Mouse (Mus musculus) bone marrow, adult 2 months (tissue): ENCODE data around the gene Zfp385a. TPM values are rescaled to one million over a fixed set of nuclear protein-coding genes. Genes with fewer than 3 reads are reported as not detected.

ENCODE experiments used
- H3K27ac ChIP-seq: fragments of 200-500 bp; 2 replicates; pipeline ENCODE4 v1.5.1; 2012; ENCODE audit warnings: low read depth, mild to moderate bottlenecking, control low read depth, inconsistent platforms, low read length; ENCODE audit not compliant: control insufficient read depth, poor library complexity, insufficient read depth
- H3K4me1 ChIP-seq: fragments of 200-500 bp; 2 replicates; pipeline ENCODE4 v1.6.1; 2011; ENCODE audit warnings: low read length; ENCODE audit not compliant: control insufficient read depth, insufficient read depth
- H3K4me3 ChIP-seq: fragments of 200-500 bp; replicated peaks from 2 replicates; pipeline ENCODE3; 2011; ENCODE audit warnings: mild to moderate bottlenecking, low read depth, low read length, control low read depth; ENCODE audit not compliant: control insufficient read depth
- CTCF ChIP-seq: fragments of 200-500 bp; IDR thresholded peaks from 2 replicates; pipeline ENCODE4 v1.5.1; 2011; ENCODE audit warnings: low read length, control low read depth; ENCODE audit not compliant: control insufficient read depth, insufficient read depth
- POLR2A ChIP-seq: fragments of 200-500 bp; IDR thresholded peaks from 2 replicates; pipeline ENCODE4 v1.6.1; 2011; ENCODE audit warnings: low read depth, mild to moderate bottlenecking, control low read depth, low read length, borderline replicate concordance; ENCODE audit not compliant: control insufficient read depth
- WGBS: fragments of 180-500 bp; shearing (Covaris S2); methylation state at CpG from one replicate; pipeline ENCODE4 v1.1.7; 2018; 5-methylcytosine and 5-hydroxymethylcytosine counted together
- polyA plus RNA-seq: library from polyadenylated mRNA; stranded (reverse); fragments of >200 nt; gene quantifications from 2 replicates; pipeline ENCODE4 v1.2.4, GENCODE M21; 2011; ENCODE audit warnings: low replicate concordance; ENCODE audit not compliant: missing spikeins, insufficient read depth, insufficient read length

The Zfp385a gene
- polyA plus RNA-seq, 1 experiment, result 12.7 TPM

DNA sequence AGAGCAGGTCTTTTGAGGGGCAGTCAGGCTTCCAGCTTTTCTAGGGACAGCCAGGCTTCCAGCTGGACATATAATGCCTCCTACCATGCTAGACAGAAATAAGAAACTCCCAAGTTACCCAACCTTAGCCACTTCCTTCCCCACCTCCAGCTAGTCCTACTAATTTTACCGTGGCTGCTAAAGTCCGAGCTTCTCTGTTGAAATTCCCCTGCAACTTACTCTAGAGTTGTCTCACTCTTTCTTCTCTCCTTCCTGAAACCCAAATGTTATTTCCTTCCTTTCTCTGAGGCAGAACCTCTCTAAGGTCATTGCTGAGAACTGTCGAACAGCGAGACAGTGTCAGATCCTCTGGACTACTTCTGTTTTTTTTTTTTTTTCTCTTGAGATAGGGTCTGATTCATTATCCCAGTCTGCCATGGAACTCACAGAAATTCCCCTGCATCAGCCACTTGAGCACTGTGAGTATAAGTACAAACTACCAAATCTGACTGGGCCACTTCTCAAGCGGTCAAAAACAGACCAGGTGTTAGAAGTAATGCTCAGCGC lies 29.5 kb downstream of the Zfp385a start, which contains the start of gene Gpr84:
Gene Gpr84 (minus strand): TSS at position 248 of the 546 bp plus-strand sequence.
- H3K4me3 ChIP-seq, result peak within 1 kb of the TSS; percentile 71
- TF ChIP-seq CTCF (no peak), POLR2A (no peak)
- peaks cover 3% of the 10 kb centered on the region for H3K4me1 ChIP-seq
- peak within 1 kb of the TSS; percentile 64; the same call in 1 of the 2 replicates for H3K27ac ChIP-seq
- WGBS, result 4% methylated on average over 6 of the region's 6 CpGs

DNA sequence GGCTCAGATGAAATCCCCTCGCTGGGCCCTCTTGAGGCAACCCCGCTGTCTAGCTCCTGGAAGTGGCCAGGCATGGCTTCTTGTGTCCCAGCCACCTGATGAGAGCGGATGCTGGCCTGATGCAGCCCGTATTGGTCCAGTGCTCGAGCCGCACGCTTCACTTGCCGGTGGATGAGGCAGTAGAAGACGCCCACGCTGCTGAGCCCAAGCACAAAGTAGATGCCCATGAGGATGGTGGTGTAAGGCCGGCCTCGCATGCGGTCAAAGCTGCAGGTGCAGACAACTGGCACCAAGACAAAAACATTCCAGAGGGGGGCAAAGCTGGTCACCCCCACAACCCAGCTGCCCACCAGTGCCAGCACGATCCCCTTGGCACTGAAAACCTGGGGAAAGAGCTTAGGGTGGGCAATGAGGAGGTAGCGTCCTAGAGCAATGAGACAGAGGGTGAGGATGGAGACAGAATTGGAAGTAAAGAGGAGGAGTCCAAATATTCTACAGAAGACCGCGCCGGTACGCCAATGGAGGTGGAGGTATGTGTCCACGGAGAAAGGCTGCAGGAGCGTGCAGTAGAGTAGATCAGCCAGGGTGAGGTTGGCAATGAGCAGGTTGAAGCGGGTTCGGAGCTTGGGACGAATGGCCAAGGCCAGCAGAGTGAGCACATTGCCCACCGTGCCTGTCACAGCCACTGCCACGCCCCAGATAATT lies 30.9 kb downstream of the Zfp385a start:
- TF ChIP-seq POLR2A (peak; percentile 24; the same call in 1 of the 2 replicates), CTCF (no peak)
- peaks cover 3% of the 10 kb centered on the region for H3K4me1 ChIP-seq
- peak overlapping the region; percentile 71 for H3K4me3 ChIP-seq
- H3K27ac ChIP-seq, result peak overlapping the region; percentile 64
- 72% methylated on average over 26 of the region's 26 CpGs for WGBS

- TF ChIP-seq POLR2A (no peak), CTCF (peak; percentile 21; the same call in 1 of the 2 replicates)
- Histone ChIP-seq H3K4me1 (peaks cover 3% of the 10 kb centered on the region), H3K4me3 (peak overlapping the region; percentile 71), H3K27ac (peak overlapping the region; percentile 64)
- WGBS, result 28% methylated on average over 28 of the region's 28 CpGs
Measured at GRCm38 (mm10) chr15:103308056-103308875, 31.6 kb downstream of the Zfp385a start.

GRCm38 (mm10) chr15:103307125-103307524 lies 32.8 kb downstream of the Zfp385a start:
- TF ChIP-seq CTCF (peak; percentile 84), POLR2A (no peak)

DNA sequence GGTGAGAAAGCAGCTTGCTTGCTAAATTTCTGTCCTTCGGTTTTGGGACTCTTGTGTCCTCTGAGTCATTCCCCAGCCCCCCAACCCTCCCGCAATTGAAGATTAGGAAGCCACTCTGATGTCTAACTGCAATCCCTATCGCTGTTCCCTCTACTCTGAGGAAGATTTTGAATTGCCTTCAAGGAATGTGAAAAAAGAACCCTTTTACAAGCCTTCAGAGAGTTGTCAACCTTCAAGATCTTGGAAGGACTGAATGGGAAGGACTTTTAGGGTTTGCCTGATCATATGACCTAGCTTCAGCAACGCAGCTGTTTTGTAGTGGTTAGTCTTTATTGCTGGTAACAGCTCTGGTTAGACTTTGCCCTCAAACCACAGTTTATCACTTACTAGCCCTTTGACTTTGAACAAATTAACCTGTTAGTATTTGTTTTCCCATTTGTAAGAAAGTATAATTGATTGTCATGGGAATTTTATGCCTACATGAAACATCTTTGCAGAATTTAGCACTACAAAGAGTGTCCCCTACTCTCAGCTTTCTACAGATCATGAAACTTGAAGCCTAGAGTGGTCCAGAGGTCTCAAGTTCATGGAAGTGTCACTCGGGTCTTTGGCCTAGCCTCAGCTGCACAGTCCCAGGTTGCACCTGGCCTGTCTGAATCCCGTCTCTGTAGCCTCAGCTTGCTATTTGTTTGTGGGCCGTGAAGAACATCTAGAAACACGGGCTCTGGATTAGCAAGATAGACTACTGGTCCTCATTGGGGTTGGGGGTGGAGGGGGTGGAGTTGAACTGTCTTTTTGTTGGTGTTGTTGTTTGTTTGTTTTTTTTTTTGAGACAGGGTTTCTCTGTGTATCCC lies 33.9 kb downstream of the Zfp385a start:
- TF ChIP-seq CTCF, result no peak
- no peak for TF ChIP-seq POLR2A
- no peak overlapping the region for H3K27ac ChIP-seq
- WGBS, result 31% methylated on average over 8 of the region's 8 CpGs
- H3K4me1 ChIP-seq, result peaks cover 3% of the 10 kb centered on the region
- H3K4me3 ChIP-seq, result no peak overlapping the region

More at GRCm38 (mm10) chr15:103307125-103307524, 32.8 kb downstream of the Zfp385a start:
- Histone ChIP-seq H3K27ac (no peak overlapping the region), H3K4me1 (peaks cover 3% of the 10 kb centered on the region), H3K4me3 (no peak overlapping the region)
- 0% methylated on average over 7 of the region's 7 CpGs for WGBS

DNA sequence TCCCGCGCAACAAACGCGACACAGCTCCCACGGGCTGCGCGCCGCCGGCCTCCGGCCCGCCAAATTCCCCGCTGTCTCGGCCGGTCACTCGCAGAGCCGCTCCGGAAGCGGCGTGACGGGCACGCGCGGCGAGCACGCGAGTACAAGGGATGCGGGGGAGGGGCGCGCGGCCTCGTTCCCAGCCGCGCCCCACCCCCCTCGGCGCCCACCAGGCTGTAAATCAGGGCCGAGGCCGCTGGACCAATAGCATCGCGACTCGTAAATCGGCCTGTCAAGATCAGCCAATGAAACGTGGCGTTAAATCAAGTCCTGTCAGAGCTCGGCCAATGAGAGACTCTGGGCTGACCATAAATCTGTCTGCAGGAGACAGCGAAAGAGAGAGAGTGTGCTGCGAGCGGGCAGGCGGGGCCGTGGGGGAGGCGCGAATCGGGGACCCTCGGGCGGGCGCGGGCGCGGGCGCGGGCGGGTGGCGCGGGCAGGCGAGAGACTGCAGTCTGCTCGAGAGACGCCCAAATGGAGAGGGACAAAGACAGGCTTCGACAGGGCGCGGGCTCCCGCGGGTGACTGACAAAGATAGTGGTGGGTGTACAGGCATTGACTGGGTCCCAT lies 34.7 kb downstream of the Zfp385a start:
- peak overlapping the region; percentile 60; the same call in 1 of the 2 replicates for H3K27ac ChIP-seq
- WGBS, result under 1% methylated on average over 71 of the region's 71 CpGs
- H3K4me1 ChIP-seq, result peaks cover 3% of the 10 kb centered on the region
- TF ChIP-seq CTCF (no peak), POLR2A (peak; percentile 52; the same call in 1 of the 2 replicates)
- peak overlapping the region; percentile 67 for H3K4me3 ChIP-seq

DNA sequence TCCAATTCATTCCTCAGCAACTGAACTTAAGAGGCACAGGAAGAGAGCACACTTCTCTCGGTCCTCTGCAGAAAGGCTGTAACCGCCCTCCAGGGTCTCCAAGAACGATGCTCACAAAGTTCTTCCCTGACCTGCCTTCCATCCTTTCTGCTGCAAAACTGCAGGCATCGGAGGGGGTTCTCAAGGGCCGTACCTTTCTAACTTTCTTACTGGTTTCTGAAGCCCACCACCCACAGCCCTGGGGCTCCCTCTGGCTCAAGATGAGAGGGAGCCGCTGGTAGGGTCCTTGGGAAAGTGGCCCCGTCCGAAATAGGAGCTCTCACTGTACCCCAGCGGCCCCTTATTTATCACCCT lies 35.3 kb downstream of the Zfp385a start:
- peak overlapping the region; percentile 33; the same call in 1 of the 2 replicates for H3K27ac ChIP-seq
- 1% methylated on average over 9 of the region's 9 CpGs for WGBS
- no peak for TF ChIP-seq CTCF
- TF ChIP-seq POLR2A, result no peak
- peaks cover 3% of the 10 kb centered on the region for H3K4me1 ChIP-seq
- H3K4me3 ChIP-seq, result peak overlapping the region; percentile 67
